Mouse (Mus musculus) activated CD4-positive, CD25-positive, alpha-beta regulatory T cell, adult 9 weeks (primary cell): ENCODE data around the gene Rhox2c. TPM values are rescaled to one million over a fixed set of nuclear protein-coding genes. Genes with fewer than 3 reads are reported as not detected.

Experiments
- polyA plus RNA-seq: library from polyadenylated mRNA; unstranded; fragments of 100-300 nt; shearing (Covaris generic); gene quantifications from one replicate; pipeline ENCODE4 v1.2.1, GENCODE M21; 2017

Gene Rhox2c
- not detected for polyA plus RNA-seq

DNA sequence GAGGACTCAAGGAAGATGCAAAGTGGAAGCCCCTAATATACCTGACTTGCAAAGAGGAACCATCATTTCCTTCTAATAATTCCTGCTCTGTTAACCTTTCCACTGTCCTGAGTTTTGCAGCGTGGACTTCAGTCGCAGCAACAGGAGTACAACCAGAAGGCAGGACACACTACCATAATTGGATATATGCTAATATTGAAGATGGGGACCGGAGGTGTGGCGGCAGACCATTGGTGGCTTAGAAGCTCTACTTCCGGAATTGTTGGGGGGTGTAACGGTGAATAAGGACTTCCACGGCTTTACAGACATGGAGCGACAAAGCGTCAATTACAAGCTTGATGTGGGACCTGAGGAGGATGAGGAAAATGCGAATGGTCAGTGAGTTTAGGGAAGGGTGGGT is at the start of gene Rhox2c:
Gene Rhox2c (plus strand): TSS at position 301 of the 400 bp plus-strand sequence.

DNA sequence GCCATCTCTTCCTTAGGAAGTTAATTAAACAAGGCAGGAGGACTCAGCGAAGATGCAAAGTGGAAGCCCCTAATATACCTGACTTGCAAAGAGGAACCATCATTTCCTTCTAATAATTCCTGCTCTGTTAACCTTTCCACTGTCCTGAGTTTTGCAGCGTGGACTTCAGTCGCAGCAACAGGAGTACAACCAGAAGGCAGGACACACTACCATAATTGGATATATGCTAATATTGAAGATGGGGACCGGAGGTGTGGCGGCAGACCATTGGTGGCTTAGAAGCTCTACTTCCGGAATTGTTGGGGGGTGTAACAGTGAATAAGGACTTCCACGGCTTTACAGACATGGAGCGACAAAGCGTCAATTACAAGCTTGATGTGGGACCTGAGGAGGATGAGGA is 41.7 kb upstream of the Rhox2c start, which contains the start of gene Rhox2b:
Gene Rhox2b (plus strand): TSS at position 301 of the 400 bp plus-strand sequence.

DNA sequence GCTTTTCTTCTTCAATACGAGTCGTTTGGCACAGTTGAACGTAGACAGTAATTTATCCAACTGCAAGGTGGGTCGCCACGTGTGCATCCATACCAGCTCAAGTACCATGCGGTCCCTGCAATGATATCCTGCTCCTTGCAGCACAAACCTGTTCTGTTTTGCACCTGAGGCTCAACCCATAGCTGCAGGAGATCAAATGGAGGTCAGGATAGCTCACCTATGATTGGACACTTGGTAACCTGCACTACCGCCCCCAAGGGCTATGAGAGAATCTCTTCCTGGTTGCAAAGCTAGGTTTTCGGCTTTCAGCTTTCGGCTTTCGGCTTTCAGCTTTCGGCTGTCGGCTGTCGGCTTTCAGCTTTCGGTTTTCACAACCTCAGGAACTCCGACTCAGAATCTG is 21.3 kb upstream of the Rhox2c start, which contains the start of gene Rhox4b:
Gene Rhox4b (plus strand): TSS at position 301 of the 400 bp plus-strand sequence.

DNA sequence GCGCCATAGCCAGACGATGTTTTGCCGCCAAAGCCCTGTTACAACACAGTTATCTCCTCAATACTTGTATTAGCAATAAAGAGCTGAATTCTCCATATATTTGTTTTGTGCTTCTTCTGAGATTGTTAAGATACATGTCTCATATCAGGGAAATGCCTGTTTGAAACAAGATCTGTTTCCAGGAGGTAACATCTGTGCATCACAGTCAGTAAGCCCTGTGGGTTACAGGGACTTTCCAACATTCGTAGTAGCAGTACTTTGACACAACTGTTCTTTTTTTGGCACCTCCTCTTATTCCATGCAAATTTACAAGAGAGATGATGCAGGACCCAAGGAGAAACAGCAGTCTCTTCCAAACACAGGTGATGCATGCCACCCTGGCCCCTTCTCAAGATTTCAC is 4.8 kb downstream of the Rhox2c start, which contains the start of gene Rhox3c:
Gene Rhox3c (plus strand): TSS at position 301 of the 400 bp plus-strand sequence.

DNA sequence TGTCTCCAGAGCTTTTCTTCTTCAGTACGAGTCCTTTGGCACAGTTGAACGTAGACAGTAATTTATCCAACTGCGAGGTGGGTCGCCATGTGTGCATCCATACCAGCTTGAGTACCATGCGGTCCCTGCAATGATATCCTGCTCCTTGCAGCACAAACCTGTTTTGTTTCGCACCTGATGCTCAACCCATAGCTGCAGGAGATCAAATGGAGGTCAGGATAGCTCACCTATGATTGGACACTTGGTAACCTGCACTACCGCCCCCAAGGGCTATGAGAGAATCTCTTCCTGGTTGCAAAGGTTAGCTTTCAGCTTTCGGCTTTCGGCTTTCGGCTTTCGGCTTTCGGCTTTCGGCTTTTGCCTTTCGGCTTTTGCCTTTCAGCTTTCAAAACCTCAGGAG is 26.6 kb downstream of the Rhox2c start, which contains the start of gene Rhox4c:
Gene Rhox4c (plus strand): TSS at position 301 of the 400 bp plus-strand sequence.

DNA sequence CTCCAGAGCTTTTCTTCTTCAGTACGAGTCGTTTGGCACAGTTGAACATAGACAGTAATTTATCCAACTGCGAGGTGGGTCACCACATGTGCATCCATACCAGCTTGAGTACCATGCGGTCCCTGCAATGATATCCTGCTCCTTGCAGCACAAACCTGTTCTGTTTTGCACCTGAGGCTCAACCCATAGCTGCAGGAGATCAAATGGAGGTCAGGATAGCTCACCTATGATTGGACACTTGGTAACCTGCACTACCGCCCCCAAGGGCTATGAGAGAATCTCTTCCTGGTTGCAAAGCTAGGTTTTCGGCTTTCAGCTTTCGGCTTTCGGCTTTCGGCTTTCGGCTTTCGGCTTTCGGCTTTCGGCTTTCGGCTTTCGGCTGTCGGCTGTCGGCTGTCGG is 60.6 kb downstream of the Rhox2c start, which contains the start of gene Rhox4d:
Gene Rhox4d (plus strand): TSS at position 301 of the 400 bp plus-strand sequence.

Other genes starting within 250 kb of the Rhox2c start
- gene Gm9, start 242.6 kb upstream of the Rhox2c start, polyA plus RNA-seq = not detected
- not detected for gene Rhox1, start 231.4 kb upstream of the Rhox2c start, polyA plus RNA-seq
- not detected for gene Rhox2a, start 208.7 kb upstream of the Rhox2c start, polyA plus RNA-seq
- not detected for gene Rhox3a, start 203.8 kb upstream of the Rhox2c start, polyA plus RNA-seq
- not detected for gene Rhox4a, start 188.3 kb upstream of the Rhox2c start, polyA plus RNA-seq
- not detected for gene Rhox3a2, start 73.7 kb upstream of the Rhox2c start, polyA plus RNA-seq
- not detected for gene Rhox4a2, start 62.8 kb upstream of the Rhox2c start, polyA plus RNA-seq
- gene Rhox2b, start 41.6 kb upstream of the Rhox2c start, polyA plus RNA-seq = not detected
- not detected for gene Rhox4b, start 21.2 kb upstream of the Rhox2c start, polyA plus RNA-seq
- not detected for gene Rhox3c, start 4.9 kb downstream of the Rhox2c start, polyA plus RNA-seq
- gene Rhox4c, start 26.7 kb downstream of the Rhox2c start, polyA plus RNA-seq = not detected
- not detected for gene Rhox2d, start 39.7 kb downstream of the Rhox2c start, polyA plus RNA-seq
- not detected for gene Rhox4d, start 60.7 kb downstream of the Rhox2c start, polyA plus RNA-seq
- not detected for gene Rhox2e, start 76.8 kb downstream of the Rhox2c start, polyA plus RNA-seq
- not detected for gene Rhox3e, start 88.3 kb downstream of the Rhox2c start, polyA plus RNA-seq
- gene Rhox4e, start 103.7 kb downstream of the Rhox2c start, polyA plus RNA-seq = not detected
- gene Rhox2f, start 117.7 kb downstream of the Rhox2c start, polyA plus RNA-seq = not detected
- gene Rhox3f, start 127.3 kb downstream of the Rhox2c start, polyA plus RNA-seq = not detected
- not detected for gene Rhox4f, start 154.0 kb downstream of the Rhox2c start, polyA plus RNA-seq
- gene Rhox3g, start 174.9 kb downstream of the Rhox2c start, polyA plus RNA-seq = not detected
- gene Rhox2g, start 189.8 kb downstream of the Rhox2c start, polyA plus RNA-seq = not detected
- gene Rhox4g, start 197.6 kb downstream of the Rhox2c start, polyA plus RNA-seq = not detected
- gene Rhox3h, start 215.1 kb downstream of the Rhox2c start, polyA plus RNA-seq = not detected
- gene Rhox2h, start 219.6 kb downstream of the Rhox2c start, polyA plus RNA-seq = not detected